Mouse (Mus musculus) frontal cortex, adult (tissue): ENCODE data around the gene Myo1b.

ENCODE experiments used
- ATAC-seq: cut with Nextera tagmentation; 2 replicates; pipeline ENCODE4 v1.9.2; 2017; ENCODE audit warnings: mild to moderate bottlenecking, moderate library complexity, mixed read lengths; ENCODE audit not compliant: low TSS enrichment

The Myo1b gene

DNA sequence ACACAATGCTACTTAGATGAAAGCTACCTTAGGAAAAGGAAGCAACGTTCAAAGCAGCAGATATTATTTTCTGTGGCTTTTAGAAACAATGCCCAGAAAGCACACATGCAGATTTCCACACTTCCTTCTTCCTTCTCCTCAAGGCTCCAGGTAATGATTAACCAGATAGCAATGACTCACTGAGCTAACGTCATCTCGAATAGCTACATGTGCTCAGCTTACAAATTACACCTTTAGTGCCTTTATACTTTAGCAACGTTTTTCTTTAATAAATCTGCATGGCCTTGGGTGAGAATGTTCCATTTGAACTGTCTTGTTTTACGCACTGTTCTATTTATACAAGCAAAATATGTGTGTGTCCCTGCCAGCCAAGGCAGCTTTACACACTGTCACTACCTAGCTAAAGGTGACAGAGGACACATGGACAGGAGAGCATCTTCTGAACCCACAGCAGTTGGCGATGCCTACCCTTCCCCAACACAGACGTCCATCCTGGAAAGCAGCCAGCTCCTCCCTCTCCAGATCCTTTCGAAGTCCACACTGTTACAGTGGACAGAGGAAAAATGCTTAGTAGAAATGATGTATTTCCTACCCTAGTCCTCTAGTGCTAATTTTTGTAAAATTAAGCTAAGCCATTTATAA is 66.2 kb downstream of the Myo1b start:
- no peak for ATAC-seq

DNA sequence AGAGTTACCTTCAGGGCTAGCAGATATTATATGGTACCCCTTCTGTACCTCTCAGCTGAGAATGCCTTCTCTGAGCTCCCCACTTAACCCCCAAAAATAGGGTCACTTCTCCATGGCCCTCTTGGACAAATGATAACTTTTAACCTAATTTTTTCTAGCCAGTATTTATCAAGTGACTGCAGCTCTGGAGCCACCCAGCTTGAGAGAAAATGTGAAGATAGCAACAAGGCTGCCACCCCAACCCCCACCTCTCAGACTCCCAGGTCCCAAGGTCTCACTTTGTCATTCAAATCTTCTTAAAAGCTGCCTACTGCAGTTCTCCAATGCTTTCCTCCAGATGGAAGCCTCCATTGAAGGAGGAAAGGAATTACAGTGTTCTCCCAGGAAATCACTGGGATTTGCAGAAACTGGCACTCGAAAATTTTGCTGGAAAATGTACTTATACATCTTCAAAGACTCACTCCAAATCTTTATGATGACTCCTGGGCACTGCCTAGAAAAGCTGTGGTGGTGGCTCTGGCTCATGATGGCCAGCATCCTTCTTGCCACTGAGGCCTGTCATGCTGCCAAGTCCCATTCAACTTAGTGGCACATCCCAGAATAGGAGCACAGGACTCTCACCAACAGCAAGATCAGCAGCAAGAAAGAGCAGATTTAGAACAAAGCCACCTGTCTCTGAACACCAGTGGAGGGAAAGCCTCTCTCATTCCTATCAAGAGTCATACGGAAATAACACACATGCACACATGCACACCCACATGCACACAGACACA is 70.4 kb downstream of the Myo1b start:
- peak; percentile 76 for ATAC-seq

DNA sequence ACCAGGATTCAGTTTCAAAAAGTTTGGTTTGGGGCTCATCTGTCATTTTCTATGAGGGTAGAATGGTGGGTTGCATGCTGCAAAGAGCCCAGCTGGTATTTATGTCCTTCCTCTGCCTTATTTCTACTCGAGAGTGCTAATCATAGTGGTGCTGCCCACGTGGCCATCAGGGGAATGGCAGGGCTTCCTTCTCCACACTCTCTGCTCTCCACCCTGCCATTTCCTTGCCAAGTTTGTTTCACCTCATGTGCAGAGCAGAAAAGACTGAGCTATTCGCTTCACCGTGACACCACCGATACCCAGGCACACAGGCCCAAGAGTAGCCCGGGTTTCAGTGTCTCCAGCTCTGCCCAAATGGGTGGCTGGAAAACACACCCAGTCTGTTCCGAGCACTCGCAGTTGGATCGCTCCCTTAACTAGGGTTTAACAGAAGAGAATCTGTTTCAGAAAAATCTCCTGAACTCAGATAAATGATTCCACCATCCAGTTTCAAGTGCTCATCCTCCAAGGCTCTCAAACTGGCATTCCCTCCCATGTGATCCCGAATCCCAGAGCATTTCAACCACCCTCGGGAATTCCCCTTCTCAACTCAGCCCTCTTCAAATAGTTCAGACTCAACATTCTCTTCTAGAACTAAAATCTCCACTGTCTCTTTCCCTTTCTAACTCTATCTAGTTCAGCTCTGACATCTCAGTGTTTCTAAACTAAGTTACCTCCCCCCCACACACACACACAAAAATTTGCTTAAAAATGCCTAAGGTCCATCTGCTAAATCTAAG is 77.8 kb downstream of the Myo1b start:
- ATAC-seq, result peak; percentile 82

DNA sequence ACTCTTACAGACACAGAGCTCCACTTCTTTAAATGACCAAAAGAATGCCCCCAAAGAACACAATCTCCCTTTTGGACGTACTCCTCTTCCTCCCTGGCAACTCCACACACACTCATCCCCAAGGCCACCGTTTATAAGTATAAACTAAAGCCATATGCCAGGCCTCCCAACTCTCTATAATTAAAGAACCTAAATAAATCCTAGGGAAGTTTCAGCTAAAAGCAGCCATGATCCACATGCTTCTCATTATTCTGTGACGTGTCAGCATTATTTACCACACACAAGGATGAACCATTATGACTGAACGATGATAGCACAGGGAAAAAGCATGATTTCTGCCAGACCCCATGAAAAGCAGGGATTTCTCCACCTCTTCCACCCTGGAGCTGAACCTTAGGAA is 78.6 kb downstream of the Myo1b start:
- peak; percentile 36 for ATAC-seq

DNA sequence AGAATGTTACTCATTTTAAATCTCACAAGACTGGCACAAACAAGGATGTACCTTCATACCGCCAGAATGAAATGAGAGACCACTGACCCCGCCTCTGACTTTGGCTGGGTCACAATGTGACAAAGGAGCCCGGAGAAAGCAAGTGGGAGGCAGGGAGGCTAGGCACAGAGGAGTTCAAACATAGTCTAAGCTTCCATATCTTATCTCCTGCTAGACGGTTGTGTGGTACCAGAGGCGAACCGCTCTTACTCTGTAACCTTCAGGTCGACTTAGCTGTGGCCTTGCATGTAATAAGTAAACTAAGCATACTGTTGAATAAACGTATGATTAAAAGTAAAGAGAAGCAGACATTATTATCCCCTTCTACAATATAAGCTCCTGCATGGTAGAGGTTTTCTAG is 80.1 kb downstream of the Myo1b start:
- no peak for ATAC-seq

DNA sequence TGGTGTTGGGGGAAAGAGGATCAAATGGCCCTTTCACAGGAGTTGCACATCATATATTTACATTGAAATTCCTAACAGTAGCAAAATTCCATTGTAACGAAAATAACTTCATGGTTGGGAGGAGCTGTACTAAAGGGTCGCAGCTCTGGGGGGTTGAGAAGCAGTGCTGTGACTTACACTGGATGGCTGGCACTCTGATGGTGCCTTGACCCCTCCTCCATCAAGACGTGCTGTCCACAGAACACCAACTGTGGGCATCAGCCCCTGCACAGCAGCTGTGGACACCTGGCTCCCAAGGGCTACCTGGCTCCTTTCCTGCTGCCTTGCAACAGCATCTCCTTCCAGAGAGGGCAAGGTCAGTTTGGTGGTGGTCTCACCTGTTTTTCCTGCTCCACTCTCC is 81.8 kb downstream of the Myo1b start:
- ATAC-seq, result no peak

DNA sequence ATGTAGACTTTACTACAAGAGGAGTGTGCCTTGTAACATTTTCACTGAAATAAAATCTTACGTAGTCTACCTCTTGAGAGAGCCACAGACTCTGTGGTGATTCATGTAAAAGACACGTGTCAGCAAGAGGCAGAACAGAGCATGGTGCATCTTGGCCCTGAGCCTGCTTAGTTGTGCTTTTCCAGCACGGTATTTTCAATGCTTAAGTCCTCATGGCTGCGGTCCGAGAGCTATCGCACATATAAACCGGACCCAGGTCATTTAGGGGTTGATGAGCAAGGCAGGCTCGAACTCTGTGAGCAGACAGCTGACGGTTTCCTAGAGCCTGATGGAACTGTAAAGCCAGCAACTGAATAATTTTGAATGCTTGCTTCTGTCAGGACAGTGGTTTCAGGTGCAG is 86.5 kb downstream of the Myo1b start:
- ATAC-seq, result peak; percentile 32; the same call in 1 of the 2 replicates

DNA sequence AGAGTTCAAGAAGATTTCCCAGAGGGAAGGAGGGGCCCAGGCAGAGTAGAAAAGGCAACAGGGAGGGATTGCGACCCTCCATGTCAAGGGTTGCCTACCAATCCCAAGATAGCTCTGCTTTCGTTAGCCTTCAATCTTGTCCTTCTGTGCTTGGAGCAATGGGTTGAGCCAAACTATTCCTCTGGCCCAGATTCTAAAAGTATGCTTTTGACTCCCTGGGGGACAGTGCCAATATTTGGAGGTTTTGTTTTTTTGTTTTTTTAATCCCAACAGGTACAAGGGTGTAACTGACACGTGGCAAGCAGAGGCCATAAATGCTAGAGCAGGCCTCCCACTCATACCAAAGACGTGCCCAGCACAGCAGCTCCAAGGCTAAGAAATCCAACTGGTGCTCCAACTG is 93.3 kb downstream of the Myo1b start:
- 0 out of 2 replicates have a peak, but pooled peaks have one; percentile 1 for ATAC-seq

DNA sequence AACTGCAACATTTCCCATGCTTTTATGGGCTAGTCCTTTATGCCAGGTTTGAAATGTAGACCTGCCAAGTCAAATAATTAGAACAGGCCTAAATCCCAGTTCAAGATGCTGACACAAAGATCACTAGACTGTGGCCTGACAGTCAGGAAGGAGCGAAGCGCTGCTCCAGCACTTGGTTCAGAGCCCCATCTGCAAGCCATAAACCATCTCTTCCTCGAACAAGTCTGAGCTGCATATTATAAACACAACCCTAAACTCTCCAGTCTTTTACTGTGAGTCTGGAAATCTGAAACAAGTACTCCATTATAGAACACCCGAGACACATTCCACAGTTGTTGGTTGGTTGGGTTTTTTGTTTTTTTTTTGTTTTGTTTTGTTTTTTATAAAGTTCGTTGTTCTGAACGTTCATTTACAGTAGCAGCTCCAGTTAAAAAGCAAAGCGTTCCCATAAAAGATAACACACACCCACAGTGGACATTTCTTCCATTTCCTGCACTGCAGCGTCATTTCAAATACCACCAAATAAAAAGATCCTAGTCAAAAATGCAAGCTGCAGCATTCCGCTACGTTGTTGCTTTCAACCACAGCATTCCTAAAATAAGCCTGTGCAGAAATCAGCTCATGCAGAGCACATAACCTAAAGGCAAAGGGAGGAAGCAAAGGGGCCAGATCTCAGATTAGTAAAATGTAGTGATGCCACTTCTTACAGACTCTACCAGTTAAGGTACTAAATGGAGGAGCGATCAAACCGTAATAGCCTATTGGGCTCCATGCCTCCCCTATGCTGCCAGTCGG is 94.0 kb downstream of the Myo1b start:
- peak; percentile 29 for ATAC-seq

DNA sequence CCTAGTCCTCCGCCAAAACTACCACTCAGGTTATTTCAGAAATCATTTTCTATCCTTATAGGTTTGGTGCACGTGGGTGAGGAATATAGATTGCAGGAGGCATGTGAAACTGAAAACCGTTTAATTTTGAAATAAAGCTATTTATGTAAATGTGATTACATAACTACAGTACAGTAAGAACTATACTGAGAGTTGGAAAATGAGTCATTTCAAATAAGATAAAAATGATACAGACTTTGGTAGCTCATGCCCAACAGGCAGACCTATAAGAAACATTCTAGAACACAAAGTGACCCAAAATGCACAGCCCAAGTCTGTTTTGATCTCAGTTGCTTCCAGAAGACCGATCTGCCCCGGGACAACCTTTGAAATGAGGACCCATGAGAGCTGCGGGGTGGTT is 95.4 kb downstream of the Myo1b start:
- peak; percentile 65 for ATAC-seq

DNA sequence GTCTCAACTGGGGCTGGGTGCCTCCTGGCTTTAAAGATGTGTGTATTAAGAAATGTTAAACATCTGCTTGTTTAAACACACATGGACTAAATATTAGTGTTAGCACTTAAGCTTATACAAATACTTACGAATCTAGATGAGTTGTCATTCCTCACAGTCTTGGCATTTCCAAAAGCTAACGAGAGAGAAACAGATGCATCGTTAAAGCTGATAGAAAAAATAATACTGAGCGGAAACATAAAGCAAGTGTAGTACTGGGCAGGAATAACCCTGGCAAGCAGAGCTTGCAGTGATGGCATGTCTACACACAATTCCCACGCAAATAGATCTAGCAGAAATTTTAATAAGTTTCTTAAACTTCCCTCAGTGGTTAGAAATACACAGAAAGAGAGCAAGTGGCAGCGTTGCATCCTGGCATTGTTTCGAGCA is 95.8 kb downstream of the Myo1b start:
- peak; percentile 54 for ATAC-seq

DNA sequence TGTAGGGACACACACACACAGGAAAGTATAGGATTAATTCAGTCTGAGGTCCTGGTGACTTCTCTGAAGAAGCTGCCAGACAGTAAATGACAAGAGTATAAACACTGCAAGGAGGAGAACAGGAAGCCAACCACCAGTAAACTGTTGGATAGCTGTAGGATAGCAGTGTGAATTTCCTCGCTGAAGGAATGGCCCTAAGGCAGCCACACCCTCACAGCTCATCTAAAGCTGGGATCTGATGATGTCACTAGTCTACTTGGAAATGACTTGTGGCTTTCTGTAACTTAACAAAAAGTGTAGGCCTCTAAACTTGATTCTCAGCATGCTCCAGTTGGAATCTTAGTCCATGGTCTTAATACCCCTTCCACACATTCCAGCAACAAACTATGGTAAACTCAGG is 100.2 kb downstream of the Myo1b start:
- ATAC-seq, result no peak

DNA sequence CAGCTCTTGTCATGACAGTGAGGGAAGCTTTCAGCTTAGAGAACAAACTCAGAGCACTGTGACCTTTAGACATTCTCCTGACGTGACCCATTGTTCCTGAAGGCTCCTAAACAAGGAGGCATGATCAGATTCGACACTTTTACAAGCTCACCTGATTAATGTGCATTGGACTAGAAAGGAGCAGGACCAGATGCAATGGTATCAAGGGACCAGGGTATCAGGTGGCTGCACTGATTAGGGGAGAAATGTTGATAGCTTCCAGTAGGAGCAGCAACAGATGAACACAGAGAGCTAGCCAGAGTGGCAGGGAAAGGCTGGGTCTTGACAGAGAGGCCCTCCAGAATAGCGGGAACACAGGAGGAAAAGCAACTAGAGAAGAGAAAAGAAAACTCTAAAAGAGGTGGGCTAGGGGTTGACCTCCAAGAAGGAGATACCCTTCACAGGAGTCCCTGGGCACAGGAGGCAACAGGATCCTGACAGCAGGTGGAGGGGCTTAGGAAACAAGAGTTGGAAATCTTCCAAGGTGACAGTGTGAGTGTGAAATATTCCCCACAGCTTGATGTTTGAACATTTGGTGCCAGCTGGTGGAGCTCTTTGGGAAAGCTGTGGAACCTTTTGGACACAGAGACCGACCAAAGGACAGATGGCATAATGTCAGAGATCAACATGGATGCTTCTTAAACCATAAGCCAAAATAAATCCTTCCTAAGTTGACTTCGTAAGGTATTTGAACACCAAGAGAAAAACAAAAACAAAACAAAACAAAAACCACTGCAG is 100.8 kb downstream of the Myo1b start:
- no peak for ATAC-seq

DNA sequence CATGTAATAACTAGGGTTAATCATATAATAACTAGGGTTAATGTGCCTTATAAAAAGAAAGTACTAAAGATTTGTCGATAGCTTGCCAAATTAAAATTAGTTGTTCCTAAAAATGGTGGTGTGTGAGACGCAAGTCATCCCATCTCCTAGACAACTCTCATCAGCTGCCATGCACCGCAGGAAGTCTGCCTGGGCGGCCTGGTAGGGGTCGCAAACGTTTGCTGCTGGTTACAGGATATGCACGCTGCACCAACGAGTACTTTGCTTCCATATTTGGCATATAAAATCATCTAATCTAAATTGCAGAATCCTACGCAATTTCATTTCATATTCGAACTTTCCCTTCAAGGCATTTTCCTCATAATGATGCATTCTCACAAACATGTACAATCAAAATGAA is 107.0 kb downstream of the Myo1b start:
- no peak for ATAC-seq

DNA sequence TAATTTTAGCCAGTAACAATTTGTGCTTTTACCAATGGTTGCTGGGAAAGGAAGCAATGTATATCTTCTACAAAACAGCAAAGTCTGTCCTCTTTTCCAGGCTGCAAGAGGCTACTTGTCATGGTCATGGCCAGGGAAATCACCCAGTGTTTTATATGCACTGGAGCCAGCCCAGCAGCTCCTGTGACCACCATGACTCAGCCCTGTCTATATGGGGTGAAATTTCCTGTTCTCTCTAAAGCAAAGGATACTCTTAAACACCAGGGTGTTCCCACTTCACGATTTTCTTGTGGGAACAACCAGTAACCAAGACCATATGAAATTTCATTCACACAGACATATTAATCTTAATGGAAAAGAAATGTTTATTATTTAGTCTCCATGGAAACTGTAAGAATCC is 107.6 kb downstream of the Myo1b start:
- ATAC-seq, result no peak

DNA sequence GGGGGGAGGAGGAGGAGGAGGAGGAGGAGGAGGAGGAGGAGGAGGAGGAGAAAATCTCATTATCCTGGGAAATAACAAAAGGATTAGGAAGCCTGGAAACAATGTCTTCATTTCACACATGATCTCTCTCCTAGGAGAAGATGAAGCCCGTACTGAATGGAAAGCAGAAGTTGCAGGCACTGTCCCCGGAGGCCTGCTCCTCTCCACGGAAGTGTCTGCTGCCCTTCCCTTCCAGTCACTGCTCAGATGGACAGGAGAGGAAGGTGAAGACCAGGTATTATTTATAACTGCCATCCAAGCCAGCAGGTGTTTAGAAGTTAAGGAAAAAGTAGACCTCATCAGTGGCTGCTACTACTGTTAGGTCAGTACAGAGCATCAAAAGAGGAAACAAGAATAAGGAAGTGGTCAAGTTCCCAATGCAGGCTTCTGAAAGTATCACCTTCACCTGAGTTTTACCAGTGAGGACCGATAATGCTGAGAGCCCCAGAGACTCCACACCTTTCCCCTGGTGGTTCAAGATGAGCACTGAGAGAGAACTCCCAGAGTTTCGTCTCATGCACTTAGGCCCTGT is 110.7 kb downstream of the Myo1b start:
- no peak for ATAC-seq

DNA sequence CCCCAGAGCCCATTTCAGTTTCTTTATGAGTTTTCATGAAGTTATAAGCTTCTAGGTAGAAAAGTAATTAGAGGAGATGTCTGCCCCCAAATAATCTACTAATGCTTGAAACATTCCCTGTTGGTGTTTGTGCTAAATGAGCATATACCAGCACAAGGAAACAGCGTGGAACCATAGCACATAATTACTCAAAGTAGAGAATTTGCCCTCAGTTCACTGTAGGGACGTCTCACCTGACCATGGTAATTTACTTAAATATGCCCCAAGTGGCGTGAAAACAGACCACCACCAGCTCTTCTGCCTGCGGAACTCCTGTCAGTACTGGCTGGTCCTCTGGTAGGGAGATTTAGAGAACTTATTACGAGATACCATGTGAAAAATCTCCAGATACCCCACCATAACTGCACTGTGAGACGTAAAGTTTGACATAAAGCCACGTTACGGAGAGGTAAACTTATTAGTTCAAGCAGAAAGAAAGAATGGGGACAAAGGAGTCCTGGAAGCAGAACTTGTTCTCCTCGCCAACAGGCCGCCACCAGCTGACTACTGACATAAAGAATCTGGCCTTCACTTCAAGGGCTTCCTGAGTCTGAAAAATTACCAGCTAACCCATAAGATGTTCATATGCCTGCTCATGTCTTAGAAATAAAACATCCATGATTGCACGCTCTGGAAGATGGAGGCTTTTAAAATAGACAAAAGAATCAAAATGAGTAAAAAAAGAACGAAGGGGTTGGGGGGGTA is 111.4 kb downstream of the Myo1b start:
- ATAC-seq, result no peak

DNA sequence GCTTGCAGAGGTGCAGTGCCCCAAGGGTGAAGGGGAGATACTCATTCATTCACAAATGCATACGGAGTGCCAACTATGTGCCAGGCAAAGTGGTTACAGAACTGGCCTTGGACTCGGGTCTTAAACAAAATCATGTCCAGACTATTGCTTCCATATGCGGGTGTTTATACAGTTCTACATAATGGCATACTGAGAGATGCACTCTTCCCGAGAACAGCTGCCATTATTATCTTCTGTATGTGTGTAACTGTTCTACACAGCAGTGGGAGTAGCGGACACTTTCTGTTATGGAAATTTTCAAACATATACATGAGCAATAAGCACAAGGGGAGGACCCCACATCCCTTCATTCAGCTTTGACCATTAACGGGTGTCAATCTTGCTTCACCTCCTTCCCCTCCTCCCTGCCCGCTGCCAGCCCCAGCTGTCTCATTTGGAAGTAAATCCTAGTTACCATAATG is 117.8 kb downstream of the Myo1b start:
- no peak for ATAC-seq

DNA sequence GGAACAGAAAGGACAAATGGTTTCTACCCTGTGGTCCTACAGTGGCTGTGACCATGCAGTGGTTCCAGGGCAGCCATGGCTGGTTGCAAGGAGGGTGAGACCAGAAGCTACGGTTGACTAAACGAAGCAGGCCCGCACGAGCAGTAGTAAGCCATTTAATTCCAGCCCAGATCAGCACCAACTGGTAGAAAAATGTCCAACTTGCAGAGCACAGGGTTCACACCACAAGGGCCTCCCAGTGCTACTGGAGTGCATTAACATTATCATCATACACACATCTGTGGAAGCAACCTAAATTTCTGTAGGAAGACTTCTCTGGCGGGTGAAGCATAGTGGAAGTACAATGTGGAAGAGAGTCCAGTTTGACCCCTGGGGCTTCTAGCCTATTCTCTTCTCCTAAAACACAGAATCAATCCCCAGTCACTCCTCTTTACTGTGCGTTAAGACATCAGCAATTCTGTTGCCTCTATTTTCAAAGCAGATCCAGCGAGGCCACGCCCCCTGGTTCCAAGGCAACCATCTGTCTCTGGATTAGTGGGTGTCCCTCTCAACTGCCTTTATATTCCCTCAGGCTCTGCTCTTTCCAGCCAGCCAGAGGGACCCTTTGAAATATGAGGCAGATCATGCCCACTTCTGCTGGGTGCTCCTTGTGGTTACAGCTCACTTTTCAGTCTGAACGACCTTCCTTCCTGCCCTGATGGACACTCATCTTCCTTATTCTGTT is 120.1 kb downstream of the Myo1b start:
- peak; percentile 64 for ATAC-seq
